Mouse (Mus musculus) induced T-regulatory cell, adult 2 months (primary cell): ENCODE measurements at regions not wholly inside any gene's neighbourhood (a gene's known extent, or its start where the extent isn't known, plus 50 kb on each side); places are given as distances from the start of the nearest gene placed in this dataset.

Source experiments
- DNase-seq: peaks from one replicate; pipeline ENCODE4 v3.0.0-alpha.2; 2012; ENCODE audit warnings: low read depth

- peak; percentile 7 for DNase-seq
Observed at GRCm38 (mm10) chr6:123930951-123931350, 77.7 kb upstream of the Vmn2r25 start.

DNA sequence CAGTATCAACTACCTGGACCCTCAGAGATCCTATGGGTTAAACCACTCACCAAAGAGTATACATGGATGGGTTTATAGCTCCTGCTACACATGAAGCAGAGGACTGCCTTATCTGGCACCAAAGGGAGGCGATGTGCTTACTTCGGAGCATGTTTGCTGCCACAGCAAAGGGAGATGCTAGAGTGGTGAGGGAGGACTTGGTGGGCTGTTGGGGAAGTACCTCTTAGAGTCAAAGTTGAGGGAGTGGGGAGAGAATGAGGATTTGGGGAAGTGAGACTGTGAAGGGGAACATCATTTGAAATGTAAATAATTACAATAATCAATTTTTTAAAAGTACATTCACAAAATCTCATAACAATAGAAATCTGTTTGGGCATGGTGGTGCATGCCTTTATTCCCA, 84.7 kb upstream of the Vmn2r25 start:
- DNase-seq: no peak

DNA sequence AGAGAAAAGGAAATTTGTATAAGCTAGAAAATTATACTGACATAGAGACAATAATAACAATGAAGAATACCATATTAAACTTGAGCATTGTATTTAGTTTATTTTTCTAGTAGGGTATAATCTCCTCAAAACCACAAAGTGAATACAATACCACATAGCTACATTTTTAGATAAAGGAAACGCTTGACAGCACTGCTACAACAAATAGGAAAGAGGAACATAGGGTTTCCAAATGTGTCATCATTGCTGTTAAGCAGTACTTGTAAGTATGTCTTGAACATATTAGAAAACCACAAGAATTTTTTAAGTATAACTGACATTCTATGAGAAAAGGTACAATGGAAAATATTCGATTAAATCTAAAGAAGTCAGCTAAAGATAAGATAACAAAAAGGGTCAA, 63.0 kb upstream of the Vmn2r26 start:
- no peak for DNase-seq

GRCm38 (mm10) chr6:123971180-123971579, 53.2 kb upstream of the Vmn2r26 start:
- DNase-seq: no peak
